Mouse (Mus musculus) lung, adult 18-20 months (tissue): ENCODE data around the gene Map2k2.

Experiments
- DNase-seq, 2 experiments: peaks; one replicate each; pipeline ENCODE4 v3.0.0; 2022; ENCODE audit warnings: mixed read lengths in 2 of 2

Gene Map2k2

DNA sequence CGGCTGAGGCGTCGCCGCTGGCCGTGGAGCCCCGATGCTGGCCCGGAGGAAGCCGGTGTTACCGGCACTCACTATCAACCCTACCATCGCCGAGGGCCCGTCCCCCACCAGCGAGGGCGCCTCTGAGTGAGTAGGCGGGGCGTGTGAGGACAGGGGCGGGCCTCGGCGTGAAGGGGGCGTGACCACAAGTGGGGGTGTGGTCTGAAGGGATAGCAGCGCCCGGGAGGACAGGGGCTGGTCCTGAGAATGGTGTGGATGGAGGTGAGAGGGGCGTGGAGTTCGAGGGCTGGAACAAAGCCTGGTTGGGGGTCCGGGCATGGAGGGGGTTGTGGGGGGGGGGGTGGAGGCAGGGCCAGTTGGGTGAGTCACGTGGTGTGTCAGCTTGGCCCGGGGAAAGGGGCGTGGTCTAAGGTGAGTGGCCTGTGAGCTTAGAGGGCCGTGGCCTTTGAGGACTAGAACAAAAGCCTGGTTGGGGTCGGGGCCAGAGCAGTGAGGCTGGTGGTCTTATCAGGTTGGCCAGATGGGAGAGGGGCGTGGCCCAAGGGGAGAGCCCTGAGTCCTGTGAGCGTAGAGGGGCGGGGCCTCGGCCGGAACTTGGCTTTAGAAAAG, 502 bp downstream of the Map2k2 start:
- DNase-seq: peak; percentile 85 to 88

DNA sequence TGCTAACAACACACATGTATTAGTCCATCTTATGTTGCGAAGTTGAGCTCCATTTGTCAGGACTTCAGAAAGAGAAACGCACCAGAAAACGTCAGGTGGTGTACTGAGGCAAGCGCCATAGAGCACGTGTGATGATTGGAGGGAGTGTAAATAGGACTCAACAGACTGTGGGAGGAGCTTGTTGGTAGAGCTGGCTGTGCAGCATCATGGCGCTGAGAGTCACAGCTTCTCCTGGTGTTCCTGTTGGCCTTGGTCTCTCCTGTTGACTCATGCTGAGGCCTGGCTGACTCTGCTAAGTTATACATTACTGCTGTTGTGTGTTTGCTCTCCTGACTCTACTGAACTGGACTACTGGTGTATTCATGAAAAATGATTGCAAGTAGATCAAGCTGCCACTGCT, 7.2 kb downstream of the Map2k2 start:
- DNase-seq: no peak

DNA sequence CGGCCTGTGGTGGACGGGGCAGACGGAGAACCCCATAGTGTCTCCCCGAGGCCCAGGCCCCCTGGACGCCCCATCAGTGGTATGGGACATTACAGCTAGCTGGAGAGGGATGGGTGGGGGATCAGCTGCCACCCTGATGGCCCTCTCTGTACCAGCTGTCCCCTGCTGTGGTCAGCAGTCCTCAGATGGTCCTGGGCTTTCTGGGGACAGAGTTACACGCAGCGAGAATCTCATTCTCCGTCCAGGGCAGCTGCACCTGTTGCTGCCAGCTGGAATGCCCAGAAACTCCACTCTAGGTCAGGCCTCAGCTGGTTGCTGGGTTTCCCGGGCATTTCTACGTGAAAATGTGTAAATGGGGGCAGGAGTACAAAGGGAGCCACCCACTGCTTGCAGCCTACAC, 13.9 kb downstream of the Map2k2 start:
- DNase-seq: no peak

DNA sequence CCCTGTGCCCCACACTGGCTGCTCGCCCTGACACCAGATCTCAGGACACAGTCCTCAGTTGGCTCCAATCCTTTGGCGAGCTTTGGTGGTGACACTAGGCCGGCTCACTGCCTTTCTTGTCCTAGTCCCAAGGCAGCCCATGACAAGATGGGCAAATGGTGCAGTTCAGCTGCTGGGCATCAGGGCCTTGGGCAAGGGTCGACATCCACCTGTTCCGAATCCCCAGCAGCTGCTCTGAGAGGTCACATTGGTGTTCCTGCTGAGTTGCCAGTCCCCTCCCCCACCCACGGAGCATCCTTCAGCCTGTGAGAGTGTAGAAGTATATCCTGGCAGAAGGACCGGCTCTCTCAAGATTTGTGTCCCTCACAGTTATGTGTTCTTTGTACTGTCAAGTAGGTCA, 14.9 kb downstream of the Map2k2 start:
- DNase-seq: no peak

DNA sequence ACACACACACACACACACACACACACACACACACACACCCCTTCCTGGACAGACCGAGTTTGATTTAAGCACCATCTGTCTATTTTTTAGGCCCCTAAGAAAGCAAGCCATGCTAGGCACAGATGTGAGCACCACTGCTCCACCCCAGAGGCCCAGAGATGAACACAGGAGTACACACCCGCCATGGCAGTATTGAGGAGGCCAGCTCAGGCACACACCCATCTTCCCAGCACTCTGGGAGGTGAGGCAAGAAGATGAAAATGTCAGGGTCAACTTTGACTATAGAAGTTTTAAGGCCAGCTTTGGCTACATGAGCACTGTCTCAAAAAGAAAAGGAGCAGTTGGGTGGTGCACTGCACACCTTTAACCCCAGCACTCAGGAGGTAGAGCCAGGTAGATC, 17.2 kb downstream of the Map2k2 start:
- DNase-seq: no peak

DNA sequence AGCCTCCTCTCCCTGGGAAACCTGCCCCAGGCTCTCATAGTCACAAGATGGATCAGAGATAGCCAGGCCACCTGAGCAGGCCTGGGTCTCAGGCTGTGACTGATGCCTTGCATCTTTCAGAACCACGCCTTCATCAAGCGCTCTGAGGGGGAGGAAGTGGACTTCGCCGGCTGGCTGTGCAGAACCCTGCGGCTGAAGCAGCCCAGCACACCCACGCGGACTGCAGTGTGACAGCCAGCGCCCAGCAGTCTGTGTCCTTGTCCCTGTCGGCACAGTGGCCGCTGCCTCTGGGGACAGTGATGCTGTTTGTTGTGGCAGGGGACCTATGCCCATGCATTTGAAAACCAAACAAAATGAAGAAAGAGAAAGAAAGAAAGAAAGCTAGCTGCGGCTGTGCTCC, 17.8 kb downstream of the Map2k2 start:
- no peak for DNase-seq

DNA sequence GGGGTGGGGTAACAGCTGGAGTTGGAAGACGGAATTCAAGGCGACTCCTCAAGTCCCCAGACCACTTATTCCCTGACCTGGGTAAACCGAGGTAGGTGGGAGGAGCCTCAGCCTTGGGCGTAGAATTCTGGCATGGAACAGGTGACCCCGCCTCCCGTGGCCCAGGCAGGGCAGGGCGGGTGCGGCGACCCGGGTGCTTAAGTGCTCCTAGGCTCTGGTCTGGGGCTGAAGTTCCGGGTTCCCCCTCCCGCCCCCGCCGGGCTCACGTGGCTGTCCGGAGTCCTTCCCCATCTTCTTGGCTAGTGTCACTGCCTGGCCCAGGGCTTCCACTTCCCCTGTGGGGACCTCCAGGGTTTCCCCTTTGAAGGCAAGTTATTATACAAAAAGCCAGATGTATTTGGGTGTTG, 28.5 kb downstream of the Map2k2 start:
- DNase-seq: peak; percentile 91 to 92

DNA sequence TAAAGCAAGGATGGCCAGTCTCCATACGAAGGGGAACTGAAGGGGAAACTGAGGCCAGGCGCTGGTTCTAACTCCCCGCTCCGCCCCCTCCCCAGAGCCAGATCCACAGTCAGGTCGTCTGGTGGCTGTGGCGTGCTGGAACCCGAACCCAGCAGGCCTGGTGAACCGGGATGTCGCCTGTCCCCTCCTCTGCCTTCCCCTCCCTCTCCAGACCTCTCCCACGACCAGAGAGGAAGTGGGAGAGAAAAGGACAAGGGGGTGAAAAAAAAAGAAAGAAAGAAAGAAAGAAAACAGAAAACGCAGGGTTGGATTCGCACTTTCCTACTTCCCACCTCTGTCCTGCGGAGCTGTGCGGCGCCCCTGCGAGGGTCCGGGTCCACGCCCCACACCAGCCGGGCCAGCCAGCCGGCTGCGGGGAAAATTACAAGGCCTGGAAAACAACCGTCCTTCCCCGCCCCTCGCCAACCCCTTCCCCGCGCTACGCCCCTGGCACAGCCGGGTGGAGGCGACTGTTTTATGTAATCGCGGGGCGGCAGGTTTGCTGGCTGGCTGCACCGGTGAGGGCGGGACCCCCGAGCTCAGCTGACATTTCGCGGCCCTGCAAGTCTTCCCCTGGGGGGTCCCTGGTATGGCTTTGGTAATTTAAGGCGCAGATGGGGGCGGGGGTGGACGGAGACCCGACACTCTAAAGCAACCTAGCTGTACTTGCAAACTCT, 29.4 kb downstream of the Map2k2 start, which contains the start of gene Zbtb7a:
Zbtb7a (plus strand) TSS at position 255 of the 716 bp plus-strand sequence.
- DNase-seq: peak; percentile 63 to 70

DNA sequence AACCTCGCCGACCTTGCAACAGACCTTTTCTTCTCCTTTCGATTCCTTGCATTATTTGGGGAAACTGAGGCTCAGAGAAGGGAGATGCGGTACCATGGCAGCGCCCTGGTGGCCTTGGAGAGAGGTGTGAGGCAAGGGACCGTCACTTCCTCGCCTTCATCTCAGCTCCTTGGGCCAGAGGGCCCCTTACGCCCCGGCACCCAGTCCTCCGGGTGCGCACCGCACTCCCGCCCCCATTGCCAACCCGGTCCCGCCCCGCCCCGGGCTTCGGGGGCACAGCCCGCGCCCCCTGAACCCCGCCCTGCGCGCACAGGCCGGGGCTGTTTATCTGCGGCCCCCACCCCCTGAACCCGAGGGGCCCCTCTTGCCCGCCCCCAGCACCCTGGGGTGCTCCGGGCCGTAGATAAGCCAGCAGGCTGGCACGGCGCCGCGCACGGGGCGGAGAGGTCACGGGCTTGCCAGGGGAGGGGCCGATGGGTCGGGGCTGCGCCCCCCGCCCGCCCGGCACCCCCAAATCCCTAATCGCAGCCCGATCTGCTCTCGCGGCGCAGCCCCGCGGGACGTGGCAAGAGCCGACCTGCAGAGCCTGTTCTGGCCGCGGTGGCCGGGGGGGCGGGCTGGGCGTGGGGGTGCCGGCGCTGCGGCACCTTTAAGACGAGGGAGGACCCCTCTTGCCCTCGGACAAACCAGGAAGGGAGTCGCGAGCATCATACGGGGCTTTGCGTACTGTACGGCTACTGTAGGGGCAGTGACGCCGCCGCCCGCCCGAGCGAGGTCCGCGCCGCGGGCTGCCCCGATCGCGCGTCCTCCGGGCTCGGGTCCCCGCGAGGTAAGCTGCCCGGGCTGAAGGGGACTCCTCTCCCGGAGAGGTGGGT, 30.4 kb downstream of the Map2k2 start:
- peak; percentile 85 to 89 for DNase-seq

DNA sequence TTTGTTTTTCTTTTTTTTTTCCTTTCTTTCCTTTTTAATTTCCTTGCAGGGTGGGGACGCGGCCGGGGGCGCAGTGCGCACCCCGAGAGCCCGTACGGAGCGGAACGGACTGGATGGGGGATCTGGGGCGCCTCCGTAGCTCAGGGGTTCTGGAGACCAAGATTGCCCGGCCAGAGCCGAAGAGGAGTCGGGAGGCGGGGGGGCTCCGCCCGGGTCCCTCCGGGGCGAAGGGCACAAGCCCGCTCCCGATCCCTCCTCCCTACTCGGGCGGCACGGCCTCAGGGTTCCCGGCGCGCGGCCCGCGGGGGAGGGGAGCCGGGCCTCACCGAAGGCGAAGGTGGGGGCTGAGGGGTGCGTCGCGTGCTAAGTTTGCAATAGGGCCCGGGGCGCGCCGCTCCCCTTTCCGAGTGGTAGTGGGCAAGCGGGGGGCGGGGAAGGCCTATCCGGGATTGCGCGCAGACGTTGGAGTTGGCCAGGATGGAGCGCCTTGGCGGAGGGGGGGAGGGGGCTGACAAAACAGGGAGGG, 31.1 kb downstream of the Map2k2 start:
- peak; percentile 77 for DNase-seq

DNA sequence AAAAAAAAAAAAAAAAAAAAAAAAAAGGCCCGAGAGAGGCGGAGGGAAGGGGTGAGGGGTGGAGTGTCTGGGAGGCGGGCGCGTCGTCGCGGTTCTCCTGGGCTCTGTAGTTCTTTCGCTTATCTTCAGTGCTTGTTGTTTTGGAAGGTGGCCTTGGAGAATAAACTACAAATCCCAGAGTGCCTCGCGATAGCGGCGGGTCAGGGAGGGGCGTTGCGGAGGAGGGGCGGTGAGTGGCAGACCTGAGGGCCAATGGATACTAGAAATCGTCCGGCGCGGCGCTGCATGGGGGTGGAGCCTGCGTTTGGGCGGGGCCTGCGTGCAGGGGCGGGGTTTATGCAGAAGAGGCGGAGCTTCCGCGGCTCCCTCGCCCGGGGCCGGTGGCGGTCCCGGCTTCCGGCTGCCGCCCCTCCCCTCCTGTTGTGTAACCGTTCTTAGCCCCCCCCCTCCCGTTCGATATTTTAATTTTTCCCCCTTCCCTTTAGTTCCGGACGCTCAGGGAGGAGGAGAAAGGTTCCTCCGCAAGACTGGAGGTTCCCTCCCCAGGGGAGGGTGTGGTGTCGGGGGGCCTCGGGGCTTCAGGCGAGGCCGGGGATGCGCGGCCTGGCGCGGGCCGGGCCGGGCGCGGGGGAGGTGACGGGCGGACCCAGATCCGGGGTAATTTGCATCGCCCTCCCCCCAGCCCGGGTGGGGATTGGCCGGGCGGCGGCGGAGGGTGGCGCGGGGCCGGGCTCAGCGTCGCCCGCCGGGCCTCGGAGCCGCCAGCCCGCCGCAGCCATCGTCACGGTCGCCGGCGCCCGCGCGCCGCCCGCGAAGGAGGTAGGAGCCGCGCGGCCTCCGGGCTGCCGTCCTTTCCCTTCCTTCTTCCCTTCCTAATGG, 31.8 kb downstream of the Map2k2 start:
- DNase-seq: peak; percentile 99

DNA sequence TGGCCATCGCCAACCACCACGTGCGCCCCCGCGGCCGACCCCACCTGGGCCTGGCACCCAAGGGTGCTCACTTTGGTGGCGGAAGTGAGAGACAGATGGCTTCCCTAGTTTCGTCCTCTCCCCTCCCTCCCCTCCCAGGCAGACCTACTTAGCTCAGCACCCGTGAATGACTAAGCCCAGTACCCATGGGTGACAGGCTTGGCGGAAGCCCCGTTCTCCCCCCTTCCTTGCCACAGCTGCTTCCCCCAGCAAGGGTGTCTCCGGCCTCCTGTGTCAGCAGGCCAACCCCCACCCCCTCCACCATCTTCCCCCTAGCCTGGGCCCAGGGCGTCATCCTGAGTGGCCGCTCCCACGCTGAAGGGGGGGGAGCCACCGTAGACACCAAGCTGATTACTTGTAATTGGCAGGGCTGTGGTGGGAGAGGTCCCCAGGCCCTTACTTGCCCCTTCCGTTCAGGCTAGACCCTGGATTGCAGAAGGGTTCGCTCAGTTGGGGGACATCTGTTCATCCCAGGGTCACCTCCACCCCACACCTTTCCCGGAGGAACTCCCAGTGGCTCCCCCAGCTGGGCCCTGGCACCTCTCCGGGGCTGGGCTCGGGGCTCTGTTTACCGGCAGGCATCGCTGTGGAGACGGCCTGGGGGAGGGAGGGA, 32.5 kb downstream of the Map2k2 start:
- peak; percentile 52 to 53 for DNase-seq

DNA sequence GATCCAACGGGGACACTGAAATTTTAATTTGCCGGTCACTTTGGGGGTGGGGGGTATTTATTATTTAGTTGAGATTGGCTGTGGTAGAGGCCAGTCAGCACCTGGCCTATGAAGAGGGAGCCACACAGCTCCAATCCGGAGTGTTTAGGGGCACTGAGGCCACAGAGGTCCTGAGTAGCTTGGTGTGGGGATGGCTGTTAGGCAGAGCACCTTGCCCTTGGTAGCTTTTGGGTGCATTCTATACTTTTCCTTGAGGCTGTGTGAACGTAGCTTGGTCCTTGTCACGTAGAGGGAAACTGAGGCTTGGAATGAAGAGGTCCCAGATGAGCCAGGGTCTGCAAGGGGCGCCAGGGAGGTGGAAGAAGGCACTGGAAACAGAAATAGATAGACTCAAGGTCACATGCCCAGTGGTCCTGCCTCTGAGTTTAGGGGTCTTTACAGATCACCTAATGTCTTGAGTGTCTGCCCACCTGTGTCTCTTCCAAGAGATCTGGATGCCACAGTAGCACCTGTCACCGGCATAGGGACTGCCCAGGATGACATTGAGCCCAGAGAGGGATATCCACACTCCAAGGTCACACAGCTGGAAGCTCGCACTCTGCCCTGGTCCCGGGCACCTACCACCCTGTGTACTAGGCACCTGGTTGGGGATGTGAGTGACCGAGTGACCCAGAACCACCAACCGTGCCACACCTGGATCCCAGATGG, 33.3 kb downstream of the Map2k2 start:
- no peak for DNase-seq

DNA sequence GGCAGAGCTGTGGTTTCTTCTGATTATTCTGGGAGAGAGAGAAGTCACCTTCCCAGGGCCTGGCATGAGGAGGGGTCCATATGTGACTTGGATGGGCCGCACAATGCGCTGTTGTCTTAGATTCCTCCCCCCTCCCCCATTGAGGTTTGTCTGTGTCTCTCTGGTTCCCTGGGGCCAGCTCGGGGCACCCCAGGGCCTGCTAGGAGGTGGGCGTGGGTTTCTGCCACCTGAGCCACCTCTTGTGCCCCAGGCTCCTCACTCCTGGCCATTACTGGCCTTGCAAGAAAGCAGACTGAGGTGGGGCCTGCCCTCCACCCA, 33.8 kb downstream of the Map2k2 start:
- no peak for DNase-seq

DNA sequence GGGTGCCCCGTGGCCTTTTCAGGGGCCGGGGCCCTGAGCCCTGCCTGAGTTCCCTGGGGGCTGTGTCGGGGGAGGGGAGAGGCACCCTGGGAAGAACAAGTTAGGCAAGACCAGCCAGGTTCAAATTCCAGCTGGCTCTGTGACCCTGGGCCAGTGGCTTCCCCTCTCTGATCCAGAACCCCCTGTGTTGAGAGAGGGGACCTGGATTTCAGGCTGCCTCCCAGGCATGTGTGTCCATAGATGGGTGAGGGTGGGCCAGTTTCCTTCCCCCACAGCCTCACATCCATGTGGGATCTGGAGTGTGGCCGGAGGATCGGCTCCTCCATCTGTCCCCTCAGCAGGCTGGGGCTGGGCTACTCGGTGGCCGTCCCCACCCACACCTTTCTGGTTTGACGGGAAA, 34.3 kb downstream of the Map2k2 start:
- DNase-seq: no peak

DNA sequence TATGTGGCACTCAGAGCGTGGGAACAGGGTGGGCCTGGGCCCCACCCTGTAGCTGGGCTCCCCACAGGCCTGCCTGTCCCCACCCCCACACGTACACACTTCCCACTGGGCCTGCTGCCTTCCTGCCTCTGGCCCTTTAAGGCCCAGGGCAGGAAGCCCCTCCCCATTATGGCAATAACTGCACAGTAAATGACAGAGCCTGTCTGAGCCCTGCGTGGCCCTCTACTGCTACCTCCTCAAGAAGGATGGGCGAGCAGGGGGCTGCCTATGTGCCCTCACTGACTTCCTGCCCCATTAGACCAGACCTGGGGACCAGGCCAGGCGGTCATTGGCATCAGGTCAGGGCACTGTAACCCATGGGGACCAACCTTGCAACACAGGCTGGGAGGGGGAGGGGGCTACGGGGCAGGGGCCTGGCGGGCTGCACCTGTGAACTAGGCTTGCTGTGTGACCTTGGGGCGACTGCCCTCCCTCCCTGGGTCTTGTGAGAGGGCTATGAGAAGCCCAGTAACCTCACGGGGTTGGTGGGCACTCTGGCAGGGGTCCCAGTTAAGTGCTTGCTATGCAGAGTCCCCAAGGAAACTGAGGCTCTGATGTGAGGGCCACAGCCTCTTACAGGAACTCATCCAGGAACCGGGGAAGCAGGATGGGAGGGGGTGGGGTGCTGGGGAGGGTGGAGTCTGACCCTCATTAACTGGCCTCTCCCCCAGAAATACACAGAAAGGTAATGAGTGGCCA, 35.2 kb downstream of the Map2k2 start:
- DNase-seq: peak; percentile 52 to 66

DNA sequence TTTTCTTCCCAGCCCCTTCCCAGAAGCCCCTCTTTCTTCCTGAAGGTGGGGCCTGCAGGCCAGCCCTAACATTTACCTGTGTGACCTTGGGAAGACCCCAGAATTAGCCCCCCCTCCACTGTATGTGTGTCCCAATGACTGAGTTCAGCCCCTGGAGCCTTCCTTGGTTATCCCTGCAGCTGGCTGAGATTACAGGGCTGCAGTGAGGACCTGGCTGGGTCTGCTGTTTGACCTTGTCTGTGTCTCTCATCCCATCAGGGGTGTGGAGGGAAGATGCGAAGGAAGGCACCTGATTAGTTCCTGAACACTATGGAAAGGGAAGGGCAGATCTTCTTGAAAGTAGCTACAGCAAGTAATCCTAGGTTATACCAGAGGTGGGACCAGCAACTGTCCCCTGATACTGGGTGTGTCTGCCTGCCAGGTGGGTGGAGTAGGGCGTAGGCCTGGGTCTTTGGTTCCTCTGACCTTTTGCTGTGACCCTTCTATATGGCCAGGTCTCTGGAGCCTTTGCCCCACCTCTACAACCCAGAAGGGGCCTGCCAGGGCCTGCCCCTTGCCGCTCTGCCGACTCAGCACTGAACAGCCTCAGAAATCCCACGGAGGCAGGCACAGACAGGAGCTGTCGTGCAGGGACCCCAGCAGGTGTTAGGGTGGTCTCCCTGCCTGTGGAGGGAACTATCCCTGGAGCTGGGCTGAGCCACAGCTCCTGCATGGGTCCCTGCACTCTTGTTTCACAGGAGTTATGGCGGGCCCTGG, 35.9 kb downstream of the Map2k2 start:
- DNase-seq: no peak

DNA sequence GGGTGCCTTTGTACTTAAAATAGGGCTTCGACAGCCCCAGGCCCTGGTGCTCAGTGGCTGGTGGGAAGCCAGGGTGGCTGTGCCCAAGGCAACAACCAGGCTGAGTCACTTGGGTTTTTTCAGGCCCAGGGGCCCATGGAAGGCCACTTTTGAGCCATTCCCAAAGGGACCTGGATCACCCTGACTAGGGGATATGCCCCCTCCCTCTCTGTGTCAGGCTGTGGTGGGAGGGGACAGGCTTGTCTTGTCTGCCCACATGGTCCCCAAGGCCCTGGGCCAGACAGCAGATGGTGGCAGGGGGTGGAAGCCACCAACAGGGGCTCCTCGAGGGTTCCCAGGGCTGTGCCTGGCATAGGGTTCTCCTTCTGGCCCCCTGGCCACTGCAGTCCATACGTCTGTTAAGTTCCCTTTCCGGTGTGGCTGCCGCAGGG, 36.9 kb downstream of the Map2k2 start:
- no peak for DNase-seq

DNA sequence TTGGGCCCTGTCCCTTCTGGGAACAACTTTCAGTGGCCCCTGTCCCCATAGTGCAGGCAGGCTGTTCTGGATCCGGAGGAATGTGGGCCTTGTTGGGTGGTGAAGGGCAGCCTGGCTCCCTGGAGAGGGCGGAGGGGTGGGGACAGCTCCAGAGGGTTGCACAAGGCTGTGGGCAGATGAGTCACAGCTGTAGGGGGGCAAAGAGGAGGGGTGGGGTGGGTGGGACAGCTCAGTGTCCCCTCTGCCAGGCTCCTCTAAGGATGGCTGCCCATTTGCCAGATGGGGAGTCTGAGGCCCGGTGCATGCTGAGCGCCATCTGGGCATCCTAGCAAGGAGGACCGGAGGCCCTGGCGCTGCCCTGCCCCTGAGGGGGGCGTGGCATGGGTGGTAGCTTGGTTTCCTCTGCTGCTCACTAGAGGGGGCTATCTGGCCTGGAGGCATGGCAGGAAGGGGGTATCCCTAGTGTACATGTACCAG, 37.5 kb downstream of the Map2k2 start:
- peak; percentile 55 for DNase-seq
